Mouse (Mus musculus) urinary bladder, postnatal 14 days (tissue): ENCODE measurements at regions not wholly inside any gene's neighbourhood (a gene's known extent, or its start where the extent isn't known, plus 50 kb on each side); places are given as distances from the start of the nearest gene placed in this dataset.

Source experiments
- DNase-seq: peaks from one replicate; pipeline ENCODE4 v3.0.0; 2021; ENCODE audit warnings: low spot score

DNA sequence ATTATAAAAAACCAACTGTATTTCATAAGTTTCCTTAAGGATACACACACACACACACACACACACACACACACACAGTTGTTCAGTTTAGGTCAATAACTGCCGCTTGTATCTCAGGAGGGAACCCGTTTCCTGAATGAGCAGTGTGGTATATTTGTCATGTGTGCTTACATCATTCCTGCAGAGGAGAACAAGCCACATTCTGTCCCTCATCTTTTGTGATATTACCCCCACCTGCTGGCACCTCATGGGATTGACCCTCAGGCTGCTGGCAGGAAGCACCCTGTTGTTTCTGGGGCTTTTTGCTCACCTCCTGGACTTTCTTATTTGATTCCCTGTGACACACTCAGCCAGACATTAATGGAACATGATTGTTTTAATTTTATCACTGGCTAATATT lies 66.4 kb upstream of the Htr1a start:
- peak; percentile 77 for DNase-seq

DNA sequence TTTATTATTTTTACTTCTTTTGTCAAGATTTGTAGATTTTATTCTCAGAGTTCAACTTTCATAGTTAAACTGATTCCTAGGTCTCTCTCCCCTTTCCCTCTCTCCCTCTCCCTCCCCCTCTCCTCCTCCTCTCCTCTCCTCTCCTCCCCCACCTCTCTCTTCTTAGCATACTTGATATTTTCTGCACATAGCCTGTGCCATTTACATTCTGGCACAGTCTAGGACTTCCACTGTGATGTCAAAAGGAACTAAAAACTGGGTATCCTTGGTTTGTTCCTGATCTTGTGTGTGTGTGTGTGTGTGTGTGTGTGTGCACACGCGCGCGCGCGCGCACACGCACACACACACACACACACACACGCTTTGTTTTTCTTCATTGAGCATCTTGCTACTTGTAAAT lies 64.9 kb upstream of the Htr1a start:
- no peak for DNase-seq

DNA sequence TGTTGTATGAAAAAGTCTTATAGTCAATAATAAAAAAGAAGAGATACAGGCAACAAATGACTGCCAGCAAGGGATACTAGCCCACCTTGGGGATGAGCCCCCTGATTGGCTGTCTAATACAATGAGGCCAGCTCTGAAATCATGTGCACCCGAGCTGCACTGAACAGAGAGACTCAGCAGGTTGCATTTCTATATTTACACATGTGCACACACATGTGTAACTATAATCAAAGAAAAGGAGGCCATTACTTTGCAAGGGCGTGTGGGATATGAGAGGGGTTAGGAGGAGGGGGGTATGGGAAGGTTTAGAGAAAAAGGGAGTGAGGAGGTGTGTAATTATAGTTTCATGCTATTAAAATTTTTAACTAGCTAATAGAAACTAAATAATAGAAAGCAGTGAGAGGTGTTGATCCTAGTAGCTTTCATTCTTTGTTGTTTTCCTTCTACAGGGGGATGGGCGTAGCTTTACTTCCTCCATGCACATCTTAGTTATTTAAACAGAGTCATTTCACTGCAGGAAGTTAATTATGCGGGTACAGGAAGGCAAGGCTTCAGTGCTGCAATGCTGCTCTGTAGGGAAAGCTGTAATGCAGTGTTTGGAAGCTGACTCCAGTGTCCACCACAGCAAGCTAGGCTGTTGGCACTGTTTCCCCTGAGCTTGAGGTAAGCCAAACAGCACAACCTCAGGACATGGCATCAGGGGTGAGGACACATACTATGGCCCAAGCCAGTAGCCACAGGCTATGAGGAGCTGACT lies 56.2 kb upstream of the Htr1a start:
- DNase-seq: no peak
